Mouse (Mus musculus) brain, embryonic 18.5 days (tissue): ENCODE measurements around the gene Zfhx3.

Experiments used
- DNase-seq: peaks from one replicate; pipeline ENCODE4 v3.0.0-alpha.2; 2012; ENCODE audit warnings: low read depth, low spot score

The Zfhx3 gene

DNA sequence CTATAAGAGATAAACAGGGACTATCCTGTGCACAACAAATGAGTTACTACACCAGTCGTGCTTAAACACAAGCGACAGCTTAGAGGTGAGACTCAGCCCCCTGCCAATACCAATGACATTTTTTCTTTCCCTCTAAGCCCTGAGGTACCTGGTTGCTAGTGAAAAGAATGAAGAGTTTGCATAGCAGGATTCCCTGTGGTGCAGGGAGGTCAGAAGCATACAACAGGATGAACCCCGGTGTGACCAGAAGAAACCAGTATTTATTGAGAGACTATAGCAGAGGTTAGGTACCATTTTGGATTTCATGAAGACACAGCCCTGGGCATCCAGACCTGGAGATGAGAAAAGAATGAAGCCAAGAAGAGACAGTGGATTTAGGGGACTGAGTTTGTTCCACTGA lies 498.0 kb downstream of the Zfhx3 start:
- no peak for DNase-seq

DNA sequence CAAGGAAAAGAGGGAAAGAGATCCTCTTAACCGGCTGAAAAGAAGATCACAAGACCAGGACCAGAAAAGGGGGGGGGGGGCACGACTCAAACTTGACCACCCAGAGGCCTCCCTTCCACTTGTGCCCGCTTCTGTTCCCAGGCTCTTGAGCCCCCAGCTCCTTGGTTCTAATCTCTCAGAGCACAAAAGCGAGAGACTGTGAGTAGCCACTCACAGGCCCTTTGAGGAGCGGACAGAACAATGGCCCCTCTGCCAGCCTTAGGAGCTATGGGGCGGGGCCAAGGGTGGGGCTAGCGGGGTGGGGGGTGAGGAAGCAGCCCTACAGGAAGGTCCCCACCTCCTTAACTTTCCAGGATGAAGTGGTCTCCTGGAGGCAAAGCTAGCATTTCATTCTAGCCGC lies 508.4 kb downstream of the Zfhx3 start:
- no peak for DNase-seq

DNA sequence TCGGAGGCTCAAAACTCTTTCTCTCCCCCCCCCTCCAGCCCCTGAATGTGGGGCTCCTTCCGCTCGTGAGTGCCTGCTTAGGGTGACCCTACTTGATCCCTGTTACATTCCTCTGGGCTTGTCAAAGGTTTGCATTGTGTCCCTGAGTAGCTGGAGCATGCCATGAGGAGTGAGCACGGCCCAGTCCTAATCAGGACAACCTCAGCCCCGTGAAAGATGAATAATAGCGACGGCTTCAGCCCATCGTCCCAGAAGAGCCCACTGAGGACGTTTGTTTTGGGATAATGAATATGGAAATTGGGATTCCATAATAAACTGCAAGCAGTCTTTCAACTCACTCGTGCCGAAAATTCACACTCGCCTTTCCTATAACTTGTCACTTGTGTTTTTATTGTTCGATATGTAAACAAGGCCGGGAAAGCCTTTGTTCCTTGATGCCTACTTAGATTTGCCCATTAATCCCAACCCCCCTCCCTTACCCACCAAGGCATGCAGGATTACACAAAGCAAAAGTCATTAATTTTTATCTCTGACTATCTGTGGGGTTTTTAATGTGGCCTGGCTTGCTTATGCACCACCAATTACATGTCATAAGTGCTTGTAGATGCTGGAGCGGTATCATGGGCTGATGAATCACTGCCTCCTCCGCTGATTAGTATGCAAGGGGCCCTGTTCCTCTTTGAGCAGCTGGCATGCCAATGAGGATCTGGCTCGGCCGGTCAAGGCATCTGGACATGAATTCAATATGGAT lies 512.3 kb downstream of the Zfhx3 start:
- DNase-seq = no peak

DNA sequence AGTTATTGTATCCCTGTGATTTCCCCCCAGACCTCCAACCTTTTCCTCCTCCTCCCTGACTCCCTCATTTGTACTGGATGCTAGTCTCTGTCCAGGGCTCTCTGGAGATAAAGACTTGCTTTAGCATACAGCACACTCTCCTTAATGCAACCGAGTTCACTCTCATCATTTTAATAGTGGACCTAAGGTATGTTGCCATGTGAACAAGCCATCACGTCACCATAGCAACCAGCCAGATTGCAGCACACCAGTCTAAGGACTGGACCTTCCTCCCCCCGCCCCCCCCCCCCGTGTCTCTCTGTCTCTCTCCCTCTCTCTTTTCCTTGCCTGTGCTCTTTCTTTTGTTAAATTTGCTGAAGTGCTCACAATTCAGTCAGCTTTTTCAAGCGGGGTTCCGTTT lies 524.2 kb downstream of the Zfhx3 start:
- DNase-seq = no peak

DNA sequence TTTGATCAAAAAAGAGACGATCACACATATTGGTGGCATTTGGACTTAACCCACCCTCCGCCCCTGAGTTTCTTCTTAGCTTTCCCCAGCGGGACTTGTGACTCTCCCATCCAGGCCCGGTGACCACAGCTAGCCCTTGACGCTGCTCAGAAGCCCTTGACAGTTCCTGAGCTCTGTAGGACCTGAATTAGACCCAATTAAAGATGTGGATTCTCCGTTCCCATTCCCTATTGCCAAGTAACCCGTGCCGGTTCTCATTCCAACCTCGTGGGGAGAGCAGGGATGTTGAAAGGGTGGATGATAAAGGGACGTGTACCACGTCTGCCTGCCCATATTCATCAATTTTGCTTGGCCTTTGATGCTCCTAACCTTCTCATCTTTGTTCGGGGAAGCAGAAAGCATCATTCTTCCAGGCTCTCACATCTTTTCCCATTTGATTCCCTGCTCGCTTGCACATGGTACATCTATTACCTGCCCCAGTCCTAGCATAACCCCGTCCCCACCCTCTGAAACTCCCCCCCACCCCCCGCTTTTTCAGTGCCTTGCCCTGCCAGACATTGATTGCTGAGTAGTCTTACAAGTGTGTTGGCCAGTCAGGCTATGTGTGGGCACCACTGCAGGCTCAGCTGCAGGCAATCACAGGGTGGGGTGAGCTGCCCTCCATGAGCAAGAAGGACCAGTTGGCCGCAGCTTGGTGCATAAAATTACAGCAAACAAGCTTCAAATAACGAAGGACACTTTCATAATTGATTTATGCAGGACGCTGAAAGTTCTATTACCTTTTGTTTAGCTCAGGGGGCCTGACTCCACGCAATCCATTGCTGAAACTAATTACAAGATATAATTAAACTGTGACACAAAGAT lies 525.0 kb downstream of the Zfhx3 start:
- DNase-seq = no peak

DNA sequence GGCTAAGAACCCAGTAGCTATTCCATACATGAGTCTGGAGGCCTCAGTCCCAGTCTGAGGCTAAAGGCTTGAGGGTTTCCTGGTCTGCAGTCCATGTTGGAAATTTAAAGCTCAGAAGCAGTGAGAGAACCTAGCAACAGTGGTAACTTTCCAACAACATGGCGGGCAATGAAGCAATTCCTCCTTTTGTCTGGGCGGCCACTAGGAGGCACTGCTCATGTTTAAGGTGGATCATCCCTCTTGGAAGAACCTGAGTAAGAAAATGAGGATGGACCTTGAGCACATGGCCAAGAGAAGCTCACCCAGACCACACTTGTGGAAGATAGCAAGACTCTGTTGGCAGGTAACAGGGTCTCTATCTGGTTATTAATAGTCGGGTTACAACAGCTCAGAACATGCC lies 527.8 kb downstream of the Zfhx3 start:
- DNase-seq = no peak

DNA sequence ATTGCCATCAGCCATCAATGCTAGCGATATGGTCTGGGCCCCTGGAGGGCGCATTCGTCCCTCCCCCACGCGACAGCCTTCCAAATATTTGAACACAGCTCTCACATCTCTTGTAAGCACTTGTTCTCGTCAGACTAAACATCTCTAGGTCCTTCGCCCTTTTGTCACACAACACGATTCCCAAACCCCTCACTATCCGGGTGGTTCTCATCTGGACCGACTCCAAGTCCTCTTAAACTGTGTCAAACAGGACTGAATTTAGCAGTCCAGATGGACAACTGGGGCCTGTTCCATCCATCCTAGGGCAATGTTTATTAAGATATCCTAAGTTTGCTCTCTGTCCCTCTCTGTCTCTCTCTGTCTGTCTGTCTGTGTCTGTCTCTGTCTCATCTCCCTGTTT lies 532.1 kb downstream of the Zfhx3 start:
- DNase-seq = no peak

DNA sequence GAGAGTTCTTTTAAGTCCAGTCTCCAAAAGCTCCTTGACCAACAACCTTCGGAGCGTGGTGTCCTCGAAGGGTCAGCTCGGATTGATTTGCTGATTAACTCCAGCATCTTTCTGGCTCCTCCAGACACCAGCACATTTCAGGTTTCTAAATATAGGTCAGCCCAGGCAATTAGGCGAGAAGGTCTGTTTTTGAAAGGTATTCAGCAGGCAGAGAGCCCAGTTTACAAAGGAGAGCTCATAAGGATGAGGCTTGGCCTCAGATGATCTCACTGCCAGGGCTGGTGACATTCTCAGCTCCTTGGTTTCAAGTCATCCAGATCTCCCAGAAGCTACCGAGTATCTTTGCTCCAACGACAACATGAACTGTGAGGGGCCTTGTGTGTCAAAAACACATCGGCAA lies 535.7 kb downstream of the Zfhx3 start:
- no peak for DNase-seq

DNA sequence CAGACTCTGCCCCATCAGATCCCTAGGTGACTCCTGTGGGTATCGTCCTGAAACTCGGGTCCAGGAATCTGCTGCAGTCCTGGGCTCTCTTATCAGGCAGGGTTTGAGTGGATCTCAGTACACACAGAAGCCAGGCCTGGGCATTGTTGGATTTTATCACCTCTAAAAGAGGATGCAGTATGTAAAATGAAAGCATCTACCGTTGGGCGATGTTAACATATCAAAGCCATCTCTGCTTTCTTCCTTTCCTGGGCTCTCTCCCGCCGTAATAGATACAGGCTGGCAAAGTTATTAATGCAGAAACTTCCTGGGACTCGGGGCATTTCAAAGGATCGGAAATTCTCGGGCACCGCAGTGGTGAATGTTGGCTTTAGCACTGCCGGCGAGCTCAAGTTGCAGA lies 537.7 kb downstream of the Zfhx3 start:
- DNase-seq = no peak

DNA sequence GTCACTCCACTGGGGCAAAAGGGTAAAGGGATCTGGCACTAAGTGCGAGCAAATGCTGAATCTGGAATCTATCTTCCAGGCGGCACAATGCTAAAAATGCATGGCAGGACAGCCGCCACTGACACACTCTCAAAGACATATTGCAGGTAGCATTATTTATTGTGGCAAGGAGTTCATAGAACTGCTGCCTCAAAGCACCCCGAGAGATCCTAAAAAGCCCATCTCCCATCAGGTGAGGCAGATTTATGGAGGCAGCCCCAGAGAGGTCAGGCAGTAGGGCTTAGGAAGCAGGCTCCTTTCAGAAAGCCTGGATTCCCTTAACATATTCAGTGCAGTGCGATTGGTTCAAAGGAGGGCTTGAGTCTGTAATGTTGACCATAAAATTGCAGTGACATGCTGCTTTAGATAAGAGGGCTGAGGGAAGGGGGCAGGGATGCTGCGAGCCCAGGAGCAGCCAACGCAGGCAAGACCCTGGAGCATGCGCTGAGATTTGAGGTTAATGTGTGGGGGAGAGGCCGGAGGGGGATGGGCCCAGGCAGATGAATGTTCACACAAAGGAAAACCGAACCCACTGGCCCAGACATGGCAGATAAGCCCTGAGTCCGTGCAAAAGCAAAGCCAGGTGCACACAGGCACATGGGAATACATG lies 538.8 kb downstream of the Zfhx3 start:
- DNase-seq = no peak

DNA sequence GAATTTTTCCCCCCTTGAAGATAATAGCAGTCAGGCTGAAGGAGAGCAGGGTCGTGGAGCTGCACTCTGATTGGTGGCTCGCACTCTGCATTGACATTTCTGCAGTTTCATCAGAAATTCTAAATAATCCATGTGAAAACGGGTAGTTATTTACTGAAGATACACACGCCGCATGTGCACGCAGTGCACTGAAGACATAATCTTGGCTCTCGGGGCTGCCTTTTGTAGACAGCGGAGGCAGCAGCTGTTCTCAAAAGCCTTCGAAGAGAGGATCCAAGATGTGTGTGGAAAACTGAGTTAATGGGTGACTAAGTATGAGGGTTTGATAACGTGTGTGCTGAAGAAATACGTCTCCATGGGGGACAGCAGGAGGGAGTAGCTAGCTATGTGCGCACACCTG lies 553.7 kb downstream of the Zfhx3 start:
- no peak for DNase-seq

DNA sequence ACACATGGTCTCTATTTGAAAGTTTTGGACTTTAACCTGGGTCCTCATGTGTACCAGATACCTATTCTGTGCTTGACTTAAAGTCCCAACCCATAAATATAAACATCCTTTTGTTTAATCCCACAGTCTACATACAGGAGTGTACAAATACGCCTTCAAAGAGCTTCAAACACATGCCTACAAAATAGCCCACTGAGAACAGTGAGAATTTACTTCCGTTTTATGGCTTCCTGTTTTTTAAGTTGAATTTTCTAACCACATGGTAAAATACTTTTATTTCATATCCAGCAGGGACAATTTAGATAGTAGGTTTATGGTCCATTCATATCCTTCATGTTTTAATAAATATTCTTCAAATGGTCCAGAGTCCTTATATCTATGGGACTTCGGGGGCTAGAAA lies 564.3 kb downstream of the Zfhx3 start:
- no peak for DNase-seq

DNA sequence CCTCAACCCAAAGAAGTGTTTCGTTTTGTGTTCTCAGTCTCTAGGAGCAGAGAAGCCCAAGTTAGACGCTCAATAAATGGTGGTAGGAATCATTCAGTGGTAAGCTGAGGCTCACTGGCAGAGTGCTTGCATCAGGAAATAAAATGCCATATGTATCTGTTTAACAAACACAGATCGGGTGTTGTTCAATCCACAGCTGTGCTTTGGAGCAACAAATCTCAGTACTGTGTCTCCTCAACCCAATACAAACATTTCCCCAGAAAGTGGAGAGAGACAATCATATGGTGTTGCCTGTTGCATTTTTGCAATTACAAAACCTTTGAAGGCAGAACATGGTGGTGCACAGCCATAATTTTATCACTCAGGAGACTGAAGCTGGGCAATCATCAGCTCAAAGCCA lies 565.3 kb downstream of the Zfhx3 start:
- no peak for DNase-seq

DNA sequence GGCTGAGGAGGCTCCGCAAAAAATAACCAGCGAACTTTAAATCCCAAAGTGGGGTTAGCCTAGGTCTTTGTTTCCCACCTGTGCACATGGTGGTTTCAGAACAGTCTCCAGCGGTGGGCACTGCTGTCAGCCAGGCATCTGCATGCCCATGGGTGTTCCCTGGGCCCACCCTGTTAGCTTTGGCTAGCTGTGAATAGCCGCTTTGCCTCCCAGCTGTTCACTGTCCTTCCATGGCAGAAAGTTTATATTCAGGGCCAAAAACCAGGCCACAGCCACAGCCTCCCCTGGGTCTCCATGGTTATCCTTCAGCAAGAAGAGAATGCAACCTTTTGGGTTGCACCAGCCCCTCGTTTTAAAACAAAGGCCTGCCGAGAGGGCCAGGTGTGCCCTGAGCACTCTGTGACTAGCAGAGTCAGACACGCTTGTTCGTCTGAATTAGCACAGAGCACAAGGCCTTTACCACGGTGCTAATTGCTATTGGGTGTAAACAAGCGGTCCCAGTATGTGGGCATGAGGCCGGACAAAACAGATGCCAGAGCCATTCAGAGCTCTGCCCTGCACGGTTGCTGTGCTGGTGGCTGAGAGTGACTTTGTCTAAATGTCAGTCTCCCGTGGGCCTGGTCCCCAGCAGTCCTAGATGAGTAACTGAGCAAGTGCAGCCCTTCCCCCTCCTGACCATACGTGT lies 568.3 kb downstream of the Zfhx3 start:
- no peak for DNase-seq

DNA sequence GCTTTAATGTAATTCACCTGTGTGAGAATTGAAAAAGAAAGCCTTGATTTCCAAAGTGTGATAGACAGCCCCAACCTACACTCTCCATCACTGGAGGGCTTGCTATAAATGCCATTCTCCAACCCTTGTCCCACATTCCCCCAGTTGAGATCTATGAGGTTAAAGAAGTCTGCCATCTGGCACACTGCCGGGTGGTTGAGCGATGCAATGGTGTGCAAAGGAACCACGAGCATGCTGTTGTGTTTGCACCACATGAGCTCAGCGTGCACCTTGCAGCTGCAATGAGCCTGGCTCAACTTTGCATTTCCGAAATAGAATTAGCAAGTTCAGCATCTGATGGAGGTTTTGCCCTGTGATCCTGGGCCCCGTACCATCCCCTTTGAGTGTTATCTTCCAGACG lies 575.7 kb downstream of the Zfhx3 start:
- no peak for DNase-seq

DNA sequence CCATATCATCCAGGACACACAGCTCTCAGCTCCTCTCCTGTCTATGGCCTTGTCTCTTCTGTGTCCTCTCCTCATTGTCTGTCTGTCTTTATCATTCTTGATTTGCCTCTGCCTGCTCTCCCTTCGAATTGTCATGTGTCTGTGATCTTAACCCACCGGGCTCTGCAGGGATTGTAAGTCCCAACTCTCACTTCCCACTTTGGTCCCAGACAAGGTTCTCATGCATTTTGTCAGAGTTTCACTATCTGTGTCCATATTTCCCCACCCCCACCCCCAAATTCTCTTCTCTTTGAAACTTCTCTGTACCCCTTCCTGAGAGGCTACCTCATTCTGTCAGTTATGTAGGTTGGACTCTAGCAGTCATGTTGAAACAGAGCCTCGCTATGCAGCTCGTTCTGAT lies 579.6 kb downstream of the Zfhx3 start:
- DNase-seq = no peak

DNA sequence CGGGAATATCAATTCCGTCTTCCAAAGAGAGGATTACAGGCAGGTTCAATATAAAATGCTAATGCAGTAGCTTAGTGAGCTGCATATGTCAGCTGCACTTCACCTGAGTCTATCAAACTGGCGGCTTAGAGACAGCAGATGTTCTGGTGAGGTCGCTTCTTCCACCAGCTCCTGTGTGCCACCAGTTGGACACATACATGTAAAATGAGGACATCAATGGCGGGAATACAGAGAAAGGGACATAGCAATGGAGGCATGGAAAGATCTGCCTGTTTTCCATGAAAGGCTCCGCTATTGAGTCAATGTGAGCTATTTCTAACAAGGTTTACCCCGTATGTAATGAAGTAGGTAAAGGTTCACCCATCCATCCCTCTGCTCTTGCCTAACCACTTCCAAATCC lies 587.0 kb downstream of the Zfhx3 start:
- DNase-seq = no peak

DNA sequence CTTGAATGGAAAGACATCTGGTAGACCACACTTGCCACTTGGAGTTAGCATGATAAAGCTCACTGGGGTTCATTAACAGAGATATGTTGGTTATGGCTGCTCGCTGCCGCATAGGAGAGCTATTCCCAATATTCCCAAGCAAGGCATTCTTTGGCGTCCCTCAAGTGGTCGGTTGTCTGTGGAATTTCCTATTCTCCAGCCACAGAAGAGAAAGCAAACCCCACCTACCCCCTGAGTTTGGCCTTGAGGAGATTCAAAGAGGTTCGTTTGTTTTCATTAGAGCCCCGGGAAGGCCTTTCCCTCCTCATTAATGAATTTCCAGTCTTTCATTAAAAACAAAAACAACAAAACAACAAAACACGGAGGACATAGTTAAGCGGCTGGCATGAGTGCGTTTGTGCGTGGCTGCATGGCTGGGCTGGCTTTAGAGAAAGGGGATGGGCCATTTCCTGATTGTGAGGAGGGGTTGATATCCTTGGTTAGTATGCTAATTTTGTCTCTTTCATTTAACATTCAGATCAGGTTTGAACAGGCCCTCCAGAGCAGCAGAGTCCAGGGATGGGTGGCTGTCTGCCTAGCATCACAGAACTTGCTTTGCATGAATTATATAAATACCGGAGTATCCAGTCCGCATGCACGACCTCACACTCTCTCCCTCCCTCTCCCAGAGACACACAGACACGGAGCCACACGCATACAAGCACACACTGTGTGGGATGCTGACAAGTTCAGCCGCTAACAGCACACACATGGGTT lies 592.9 kb downstream of the Zfhx3 start:
- no peak for DNase-seq

DNA sequence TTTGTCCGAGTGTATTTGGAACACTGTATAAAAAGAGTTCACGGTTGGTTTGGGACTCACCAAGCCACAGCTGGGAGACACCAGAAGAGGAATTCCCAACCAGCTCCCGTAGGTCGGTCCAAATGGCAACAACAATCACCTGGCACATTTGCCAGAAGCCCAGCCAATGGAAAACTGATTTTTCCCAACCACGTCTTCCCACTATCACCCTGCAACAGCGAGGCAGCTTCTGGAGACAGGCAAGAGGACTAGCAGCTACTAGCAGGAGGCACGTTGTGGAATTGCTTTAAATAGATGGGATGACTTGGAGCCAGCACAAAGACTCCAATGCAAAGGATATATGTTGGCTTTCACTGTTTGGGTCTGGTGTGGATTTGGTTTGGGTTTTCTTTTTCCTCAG lies 593.7 kb downstream of the Zfhx3 start:
- no peak for DNase-seq

DNA sequence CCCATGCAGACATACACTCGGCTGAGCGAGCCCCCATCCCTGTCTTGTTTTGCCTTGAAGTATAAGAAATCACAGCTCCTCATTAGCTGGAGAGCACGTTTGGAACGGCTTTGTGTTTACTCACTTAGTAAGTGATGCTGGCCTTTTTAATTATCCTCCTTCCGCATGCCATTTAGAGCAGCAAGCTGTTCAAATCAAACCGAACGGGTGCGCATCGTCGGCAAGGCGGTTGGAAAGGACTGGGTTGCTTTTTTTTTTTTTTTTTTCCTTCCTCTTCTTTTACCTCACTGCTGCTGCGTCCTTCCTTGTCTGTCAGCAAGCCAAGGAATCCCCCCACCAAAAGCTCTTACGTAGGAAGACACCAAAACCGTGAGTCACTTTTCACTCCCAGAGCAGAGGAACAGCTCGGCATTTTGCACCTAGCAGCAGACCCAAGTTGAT lies 594.5 kb downstream of the Zfhx3 start:
- DNase-seq = peak; percentile 64
